Mouse (Mus musculus): ENCODE measurements around the gene Pdcd4. TPM values are rescaled to one million over a fixed set of nuclear protein-coding genes. Genes with fewer than 3 reads are reported as not detected.

Gene Pdcd4
- total RNA-seq, 2 experiments from 2014 or later: 32.2 to 44.0 TPM

- ATAC-seq (replicated peaks; ENCODE audit: low FRiP score, poor library complexity, severe bottlenecking): no peak
Observed at GRCm38 (mm10) chr19:53869427-53870385, 22.3 kb upstream of the Pdcd4 start.

GRCm38 (mm10) chr19:53870568-53870967 is 21.5 kb upstream of the Pdcd4 start:
- ATAC-seq (replicated peaks; ENCODE audit: low FRiP score, poor library complexity, severe bottlenecking): no peak

GRCm38 (mm10) chr19:53871502-53871901 is 20.5 kb upstream of the Pdcd4 start:
- ATAC-seq (replicated peaks; ENCODE audit: low FRiP score, poor library complexity, severe bottlenecking): no peak

- ATAC-seq (replicated peaks; ENCODE audit: low FRiP score, poor library complexity, severe bottlenecking): no peak
Observed at GRCm38 (mm10) chr19:53872994-53873713, 18.9 kb upstream of the Pdcd4 start.

GRCm38 (mm10) chr19:53875246-53875645 is 16.8 kb upstream of the Pdcd4 start:
- ATAC-seq (replicated peaks; ENCODE audit: low FRiP score, poor library complexity, severe bottlenecking): no peak

- ATAC-seq (replicated peaks; ENCODE audit: low FRiP score, poor library complexity, severe bottlenecking): no peak
Observed at GRCm38 (mm10) chr19:53877779-53878178, 14.3 kb upstream of the Pdcd4 start.

GRCm38 (mm10) chr19:53880460-53880859 is 11.6 kb upstream of the Pdcd4 start:
- no peak for ATAC-seq (replicated peaks; ENCODE audit: low FRiP score, poor library complexity, severe bottlenecking)

GRCm38 (mm10) chr19:53881786-53882185 is 10.2 kb upstream of the Pdcd4 start:
- no peak for ATAC-seq (replicated peaks; ENCODE audit: low FRiP score, poor library complexity, severe bottlenecking)

- ATAC-seq (replicated peaks; ENCODE audit: low FRiP score, poor library complexity, severe bottlenecking): no peak
Observed at GRCm38 (mm10) chr19:53885450-53885849, 6.6 kb upstream of the Pdcd4 start.

- ATAC-seq (replicated peaks; ENCODE audit: low FRiP score, poor library complexity, severe bottlenecking): peak; percentile 31
Observed at GRCm38 (mm10) chr19:53886576-53887370, 5.3 kb upstream of the Pdcd4 start.

GRCm38 (mm10) chr19:53887822-53888221 is 4.2 kb upstream of the Pdcd4 start:
- ATAC-seq (replicated peaks; ENCODE audit: low FRiP score, poor library complexity, severe bottlenecking): 0 out of 2 replicates have a peak, but pooled peaks have one; percentile 23

- no peak for ATAC-seq (replicated peaks; ENCODE audit: low FRiP score, poor library complexity, severe bottlenecking)
Observed at GRCm38 (mm10) chr19:53888331-53888730, 3.7 kb upstream of the Pdcd4 start.

GRCm38 (mm10) chr19:53889555-53889954 is 2.5 kb upstream of the Pdcd4 start:
- no peak for ATAC-seq (replicated peaks; ENCODE audit: low FRiP score, poor library complexity, severe bottlenecking)

- ATAC-seq (replicated peaks; ENCODE audit: low FRiP score, poor library complexity, severe bottlenecking): no peak
Observed at GRCm38 (mm10) chr19:53890274-53890673, 1.8 kb upstream of the Pdcd4 start.

GRCm38 (mm10) chr19:53890781-53891251 is 1.2 kb upstream of the Pdcd4 start:
- peak; percentile 34; the same call in 1 of the 2 replicates for ATAC-seq (replicated peaks; ENCODE audit: low FRiP score, poor library complexity, severe bottlenecking)

- ATAC-seq (replicated peaks; ENCODE audit: low FRiP score, poor library complexity, severe bottlenecking): no peak
Observed at GRCm38 (mm10) chr19:53891569-53891968, 462 bp upstream of the Pdcd4 start.

- ATAC-seq (replicated peaks; ENCODE audit: low FRiP score, poor library complexity, severe bottlenecking): 0 out of 2 replicates have a peak, but pooled peaks have one; percentile 5
Observed at GRCm38 (mm10) chr19:53892838-53893359, 868 bp downstream of the Pdcd4 start.

- peak; percentile 48; the same call in 1 of the 2 replicates for ATAC-seq (replicated peaks; ENCODE audit: low FRiP score, poor library complexity, severe bottlenecking)
Observed at GRCm38 (mm10) chr19:53893711-53894171, 1.7 kb downstream of the Pdcd4 start.

- ATAC-seq (replicated peaks; ENCODE audit: low FRiP score, poor library complexity, severe bottlenecking): peak; percentile 31
Observed at GRCm38 (mm10) chr19:53894538-53895121, 2.6 kb downstream of the Pdcd4 start.
